Mouse (Mus musculus) liver, adult 2 months (tissue): Measurements from ENCODE around the gene Acvr1. TPM values are rescaled to one million over a fixed set of nuclear protein-coding genes. Genes with fewer than 3 reads are reported as not detected.

Experiments
- DNase-seq: peaks from one replicate; pipeline ENCODE4 v3.0.0-alpha.2; 2011; ENCODE audit warnings: low read depth, low spot score; ENCODE audit errors: extremely low read depth
- H3K27ac ChIP-seq: fragments of 200-500 bp; replicated peaks from 2 replicates; pipeline ENCODE4 v1.5.1; 2012; ENCODE audit warnings: low read depth, mild to moderate bottlenecking, control low read depth, inconsistent platforms, low read length; ENCODE audit not compliant: insufficient read depth
- H3K27me3 ChIP-seq: fragments of 200-500 bp; 2 replicates; pipeline ENCODE4 v1.6.1; 2012; ENCODE audit warnings: mild to moderate bottlenecking, moderate library complexity, low read length, inconsistent platforms; ENCODE audit not compliant: control insufficient read depth, insufficient read depth
- H3K36me3 ChIP-seq: fragments of 200-500 bp; 2 replicates; pipeline ENCODE4 v1.6.1; 2012; ENCODE audit warnings: low read length, inconsistent platforms; ENCODE audit not compliant: control insufficient read depth, insufficient read depth
- H3K4me1 ChIP-seq: fragments of 200-500 bp; 2 replicates; pipeline ENCODE4 v1.6.1; 2011; ENCODE audit warnings: low read length; ENCODE audit not compliant: control insufficient read depth, insufficient read depth
- H3K4me3 ChIP-seq: fragments of 200-500 bp; 2 replicates; pipeline ENCODE4 v1.5.1; 2011; ENCODE audit warnings: low read depth, mild to moderate bottlenecking, control low read depth, low read length, moderate library complexity; ENCODE audit not compliant: insufficient read depth
- H3K79me2 ChIP-seq: fragments of 200-500 bp; 2 replicates; pipeline ENCODE4 v1.6.1; 2012; ENCODE audit warnings: inconsistent platforms, mild to moderate bottlenecking, low read length, moderate library complexity; ENCODE audit not compliant: control insufficient read depth, insufficient read depth
- H3K9ac ChIP-seq: fragments of 200-500 bp; 2 replicates; pipeline ENCODE4 v1.6.1; 2012; ENCODE audit warnings: low read depth, mild to moderate bottlenecking, control low read depth, inconsistent platforms, low read length
- CTCF ChIP-seq: fragments of 200-500 bp; IDR thresholded peaks from 2 replicates; pipeline ENCODE4 v1.5.1; 2011; ENCODE audit warnings: low read depth, low read length, control low read depth
- POLR2A ChIP-seq: fragments of 200-500 bp; IDR thresholded peaks from 2 replicates; pipeline ENCODE4 v1.6.1; 2011; ENCODE audit warnings: low read length, control low read depth; ENCODE audit not compliant: insufficient read depth; ENCODE audit errors: extremely low read depth
- WGBS: fragments of 180-500 bp; shearing (Covaris S2); methylation state at CpG from one replicate; pipeline ENCODE4 v1.1.7; 2018; 5-methylcytosine and 5-hydroxymethylcytosine counted together
- polyA plus RNA-seq: library from polyadenylated mRNA; depleted of rRNA; stranded (reverse); fragments of >200 nt; gene quantifications from 2 replicates; pipeline ENCODE4 v1.2.3, GENCODE M21; 2012
- total RNA-seq: library from RNA; depleted of rRNA; stranded (reverse); fragments of >200 nt; gene quantifications from 2 replicates; pipeline ENCODE4 v1.2.3, GENCODE M21; 2014

Gene Acvr1
- total and polyA plus RNA-seq, 2 experiments: 5.7 to 8.4 TPM

DNA sequence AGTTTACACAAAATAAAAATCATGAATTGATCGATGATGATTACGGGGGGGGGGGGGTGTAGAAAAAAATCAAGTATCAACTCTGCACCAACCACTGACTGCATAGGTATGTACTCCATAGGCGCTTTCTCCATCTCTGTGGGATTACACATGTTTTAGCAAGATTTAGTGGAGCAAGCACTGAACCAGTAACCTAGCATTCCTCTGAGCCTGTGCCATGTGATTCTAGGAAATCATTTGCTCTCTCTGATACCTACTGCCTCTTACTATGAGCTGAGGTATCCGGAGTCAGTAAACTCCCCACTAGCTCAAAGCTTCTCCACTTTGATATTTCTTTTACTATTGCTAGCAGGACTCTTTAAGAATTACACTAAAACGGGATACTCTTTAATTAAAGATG is 43.1 kb downstream of the Acvr1 start:
- H3K27ac ChIP-seq: no peak overlapping the region
- H3K9ac ChIP-seq: no peak overlapping the region
- no peak overlapping the region for H3K4me3 ChIP-seq
- no peaks in the 10 kb centered on the region for H3K36me3 ChIP-seq
- peaks cover 48% of the 10 kb centered on the region for H3K79me2 ChIP-seq
- no peak for DNase-seq
- H3K27me3 ChIP-seq: no peaks in the 10 kb centered on the region
- peaks cover 11% of the 10 kb centered on the region for H3K4me1 ChIP-seq
- TF ChIP-seq CTCF: no peak
- TF ChIP-seq POLR2A: no peak
- WGBS: 67% methylated on average over 5 of the region's 5 CpGs

DNA sequence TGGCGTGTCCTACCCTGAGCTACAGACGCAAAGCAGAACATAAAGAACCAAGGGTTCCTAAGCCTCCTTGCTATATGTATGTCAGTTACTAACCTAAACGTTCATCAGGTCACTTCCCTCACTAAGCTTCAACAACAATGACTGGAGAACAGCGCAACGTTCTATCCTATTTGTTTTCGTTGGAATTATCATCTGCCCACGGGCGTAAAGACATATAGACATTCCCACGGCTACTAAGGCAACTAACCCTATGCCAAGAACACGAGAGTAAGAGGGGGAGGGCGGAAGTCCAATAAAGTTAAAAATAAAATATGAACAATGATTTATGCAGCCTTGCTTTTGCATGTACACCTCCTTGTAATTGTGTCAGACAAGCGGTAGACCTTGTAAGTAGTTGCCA is 43.9 kb downstream of the Acvr1 start:
- Histone ChIP-seq H3K27ac (no peak overlapping the region), H3K36me3 (no peaks in the 10 kb centered on the region), H3K27me3 (no peaks in the 10 kb centered on the region), H3K4me1 (peaks cover 11% of the 10 kb centered on the region), H3K9ac (no peak overlapping the region), H3K79me2 (peaks cover 51% of the 10 kb centered on the region), H3K4me3 (no peak overlapping the region)
- DNase-seq: no peak
- 88% methylated on average over 12 of the region's 12 CpGs for WGBS
- TF ChIP-seq POLR2A (no peak), CTCF (no peak)

DNA sequence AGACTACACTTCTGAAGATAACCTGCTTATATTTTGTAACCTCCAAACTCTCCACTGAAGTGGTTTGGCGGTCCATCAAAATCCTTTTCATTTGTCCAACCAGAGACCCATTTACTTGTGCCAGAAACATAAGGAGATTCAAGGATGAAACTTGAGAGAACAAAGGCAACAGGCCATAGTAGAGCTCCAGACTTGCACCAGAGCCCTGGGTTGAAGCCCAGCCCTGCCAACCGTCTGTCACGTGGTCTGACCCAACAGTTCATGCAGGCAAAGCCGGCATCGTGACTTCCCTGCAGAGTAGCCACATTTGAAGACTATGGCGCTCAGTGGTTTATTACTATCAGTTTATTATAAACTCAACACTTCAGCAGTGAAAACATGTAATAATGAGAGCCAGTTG is 45.3 kb downstream of the Acvr1 start:
- Histone ChIP-seq H3K27me3 (no peaks in the 10 kb centered on the region), H3K4me3 (no peak overlapping the region), H3K36me3 (no peaks in the 10 kb centered on the region; the same call in 1 of the 2 replicates), H3K27ac (no peak overlapping the region), H3K4me1 (peaks cover 10% of the 10 kb centered on the region), H3K9ac (no peak overlapping the region), H3K79me2 (peaks cover 41% of the 10 kb centered on the region)
- peak; percentile 59 for DNase-seq
- TF ChIP-seq POLR2A (no peak), CTCF (no peak)
- WGBS: 63% methylated on average over 6 of the region's 6 CpGs

DNA sequence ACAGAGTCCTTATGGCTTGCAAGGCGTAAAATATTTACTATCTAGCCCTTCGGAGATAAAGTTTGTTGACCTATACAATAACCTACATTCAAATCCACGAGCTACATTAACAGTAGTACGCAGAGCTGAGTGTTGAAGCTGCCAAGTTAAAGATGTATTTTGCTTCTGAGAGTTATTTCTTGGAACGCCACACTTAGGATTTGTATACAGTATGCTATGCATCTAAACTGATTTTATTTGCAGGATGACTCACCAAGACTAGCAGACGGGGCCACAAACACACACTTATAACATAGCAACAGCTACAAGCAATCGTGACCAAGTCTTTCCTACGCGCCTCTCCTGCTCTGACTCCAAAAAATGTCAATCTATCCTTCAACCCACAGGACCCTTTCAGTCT is 46.2 kb downstream of the Acvr1 start:
- Histone ChIP-seq H3K27me3 (no peaks in the 10 kb centered on the region), H3K9ac (no peak overlapping the region), H3K27ac (no peak overlapping the region), H3K4me3 (no peak overlapping the region), H3K79me2 (peaks cover 40% of the 10 kb centered on the region), H3K36me3 (no peaks in the 10 kb centered on the region; the same call in 1 of the 2 replicates), H3K4me1 (peaks cover 10% of the 10 kb centered on the region)
- no peak for DNase-seq
- no peak for TF ChIP-seq CTCF
- no peak for TF ChIP-seq POLR2A
- WGBS: 88% methylated on average over 9 of the region's 9 CpGs

DNA sequence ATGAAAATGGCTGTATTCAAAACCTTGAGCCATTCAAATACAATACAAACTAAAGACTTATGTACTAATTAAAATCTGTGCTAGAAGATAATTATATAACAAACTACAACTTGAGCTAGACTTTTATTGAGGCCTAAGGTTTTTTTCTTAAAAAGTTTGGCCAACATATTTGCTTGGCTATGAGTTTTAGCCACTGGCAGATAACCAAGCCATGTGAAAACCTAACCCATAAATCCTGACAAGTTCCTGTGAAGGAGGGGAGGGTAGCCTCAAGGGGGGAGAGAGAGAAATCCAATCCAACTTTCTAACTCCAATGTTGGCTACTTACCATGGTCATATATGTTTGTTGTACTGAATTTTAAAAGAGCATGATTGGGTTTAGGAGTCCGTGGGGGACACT is 48.4 kb downstream of the Acvr1 start:
- peaks cover 9% of the 10 kb centered on the region for H3K4me1 ChIP-seq
- no peak overlapping the region for H3K4me3 ChIP-seq
- H3K27me3 ChIP-seq: no peaks in the 10 kb centered on the region
- no peaks in the 10 kb centered on the region; the same call in 1 of the 2 replicates for H3K36me3 ChIP-seq
- H3K79me2 ChIP-seq: peaks cover 38% of the 10 kb centered on the region
- no peak overlapping the region for H3K9ac ChIP-seq
- DNase-seq: no peak
- TF ChIP-seq CTCF (no peak), POLR2A (no peak)
- 90% methylated on average over 1 of the region's 1 CpGs for WGBS
- no peak overlapping the region for H3K27ac ChIP-seq

DNA sequence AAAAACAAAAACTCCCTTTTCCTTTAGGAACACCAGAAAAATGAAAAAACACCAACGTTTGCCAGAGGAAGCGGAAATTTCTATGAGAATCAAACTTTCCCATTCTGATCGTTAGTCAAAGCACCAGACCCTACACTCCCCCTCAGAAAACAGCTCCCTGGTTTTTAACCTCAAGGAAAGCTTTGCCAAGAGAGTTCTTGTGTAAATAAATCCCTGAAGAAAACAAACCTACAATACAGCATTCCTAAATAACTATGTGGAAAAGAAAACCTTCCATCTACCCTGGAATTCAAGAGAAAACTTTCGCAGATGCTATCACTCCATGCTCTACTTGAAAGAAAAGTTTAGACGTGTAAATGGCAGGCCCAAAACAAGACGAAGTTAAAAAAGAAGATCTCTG is 50.0 kb downstream of the Acvr1 start:
- no peak for TF ChIP-seq CTCF
- TF ChIP-seq POLR2A: no peak
- Histone ChIP-seq H3K9ac (no peak overlapping the region), H3K4me1 (peaks cover 14% of the 10 kb centered on the region), H3K27ac (0 out of 2 replicates have a peak overlapping the region, but pooled peaks have one; percentile 37), H3K4me3 (no peak overlapping the region), H3K36me3 (no peaks in the 10 kb centered on the region; the same call in 1 of the 2 replicates), H3K27me3 (no peaks in the 10 kb centered on the region), H3K79me2 (peaks cover 27% of the 10 kb centered on the region)
- no peak for DNase-seq
- 62% methylated on average over 6 of the region's 6 CpGs for WGBS

DNA sequence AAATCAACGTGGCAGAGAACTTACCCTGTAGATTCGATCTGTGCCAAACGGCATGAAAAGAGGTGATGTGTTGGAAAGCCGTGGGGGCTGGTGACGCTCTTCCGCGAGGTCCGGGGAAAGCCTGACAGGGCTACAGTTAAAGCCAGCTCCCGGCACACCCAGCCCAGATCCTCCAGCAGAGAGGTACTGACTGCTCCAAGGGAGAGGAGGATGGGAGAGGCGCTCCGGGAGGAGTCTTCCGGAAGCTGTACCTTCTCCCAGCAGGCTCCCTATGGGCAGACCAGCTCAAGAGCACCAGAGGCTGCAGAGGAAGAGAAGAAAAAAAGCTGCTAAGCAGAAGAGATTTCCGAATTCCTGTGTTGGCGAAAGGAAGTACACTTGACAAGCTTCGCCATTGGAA is 51.0 kb downstream of the Acvr1 start:
- Histone ChIP-seq H3K79me2 (peaks cover 28% of the 10 kb centered on the region), H3K4me3 (peak overlapping the region; percentile 35)

More for the DNA sequence above, 51.0 kb downstream of the Acvr1 start:
- 63% methylated on average over 15 of the region's 15 CpGs for WGBS
- peak overlapping the region; percentile 46 for H3K9ac ChIP-seq
- H3K4me1 ChIP-seq: peaks cover 16% of the 10 kb centered on the region
- no peaks in the 10 kb centered on the region for H3K27me3 ChIP-seq
- TF ChIP-seq CTCF: no peak
- no peak for TF ChIP-seq POLR2A
- H3K27ac ChIP-seq: no peak overlapping the region; the same call in none of the 2 replicates
- no peaks in the 10 kb centered on the region; the same call in 1 of the 2 replicates for H3K36me3 ChIP-seq
- no peak for DNase-seq
